Mouse (Mus musculus): ENCODE data around the gene Sqor. TPM values are rescaled to one million over a fixed set of nuclear protein-coding genes. Genes with fewer than 3 reads are reported as not detected.
A peak's percentile ranks its signal among the peaks of the same experiment; 100 is the strongest.

Sqor gene
- total RNA-seq, 2 experiments from 2014 or later: 4.8 to 6.2 TPM

- DNase-seq (ENCODE audit: low spot score in 2 of 2): no peak
Observed at GRCm38 (mm10) chr2:122783730-122784129, 18.7 kb downstream of the Sqor start.

GRCm38 (mm10) chr2:122784701-122785100 lies 19.7 kb downstream of the Sqor start:
- no peak for DNase-seq (ENCODE audit: low spot score in 2 of 2)

- DNase-seq (ENCODE audit: low spot score in 2 of 2): no peak
Observed at GRCm38 (mm10) chr2:122786167-122786566, 21.1 kb downstream of the Sqor start.

- DNase-seq (ENCODE audit: low spot score in 2 of 2): no peak
Observed at GRCm38 (mm10) chr2:122789311-122789710, 24.3 kb downstream of the Sqor start.

GRCm38 (mm10) chr2:122789730-122790129 lies 24.7 kb downstream of the Sqor start:
- no peak for DNase-seq (ENCODE audit: low spot score in 2 of 2)

- no peak for DNase-seq (ENCODE audit: low spot score in 2 of 2)
Observed at GRCm38 (mm10) chr2:122804392-122804791, 39.4 kb downstream of the Sqor start.

- no peak for DNase-seq (ENCODE audit: low spot score in 2 of 2)
Observed at GRCm38 (mm10) chr2:122806040-122806439, 41.0 kb downstream of the Sqor start.

- DNase-seq (ENCODE audit: low spot score in 2 of 2): no peak
Observed at GRCm38 (mm10) chr2:122809027-122809426, 44.0 kb downstream of the Sqor start.

GRCm38 (mm10) chr2:122816986-122817385 lies 51.9 kb downstream of the Sqor start:
- no peak for DNase-seq (ENCODE audit: low spot score in 2 of 2)

- DNase-seq (ENCODE audit: low spot score in 2 of 2): no peak
Observed at GRCm38 (mm10) chr2:122821246-122821645, 56.2 kb downstream of the Sqor start.

- peak; percentile 8 to 73 for DNase-seq (ENCODE audit: low spot score in 2 of 2)
Observed at GRCm38 (mm10) chr2:122825406-122826236, 60.6 kb downstream of the Sqor start.

GRCm38 (mm10) chr2:122826302-122826701 lies 61.3 kb downstream of the Sqor start:
- DNase-seq (ENCODE audit: low spot score in 2 of 2): peak in 1 of 2 experiments; percentile 15

GRCm38 (mm10) chr2:122854636-122855035 lies 89.6 kb downstream of the Sqor start:
- DNase-seq (ENCODE audit: low spot score in 2 of 2): no peak

GRCm38 (mm10) chr2:122855354-122855753 lies 90.3 kb downstream of the Sqor start:
- no peak for DNase-seq (ENCODE audit: low spot score in 2 of 2)

Other genes with a start within 250 kb of the Sqor start
- 10 to 100 TPM; 85.0 TPM for gene Gatm, start 153.9 kb upstream of the Sqor start, total RNA-seq (2021)
- under 1 TPM in 1 of 2 experiments, not detected in 1; 0.59 TPM for gene AA467197, start 128.3 kb upstream of the Sqor start, total RNA-seq (2021)
- gene Slc30a4, start 62.6 kb upstream of the Sqor start, total RNA-seq (2021): 10 to 100 TPM; 29.2 to 30.1 TPM
- gene Bloc1s6, start 26.7 kb upstream of the Sqor start, total RNA-seq (2021): 10 to 100 TPM; 19.4 to 19.9 TPM